Mouse (Mus musculus) MEL (cell line): ENCODE results near the gene Chd3. TPM values are rescaled to one million over a fixed set of nuclear protein-coding genes. Genes with fewer than 3 reads are reported as not detected.

Experiments
- DNase-seq: peaks from one replicate; pipeline ENCODE4 v3.0.0; 2011; ENCODE audit warnings: low read depth, low spot score
- H3K27ac ChIP-seq: 2 replicates; pipeline ENCODE4 v1.5.1; 2012; ENCODE audit warnings: low read depth, mild to moderate bottlenecking, control low read depth, low read length, moderate library complexity; ENCODE audit not compliant: control insufficient read depth
- H3K27me3 ChIP-seq, 2 experiments: fragments of 150-350 bp in 1 of 2; sonication (generic) in 1 of 2; 2 replicates each; pipeline ENCODE4 v1.6.1; 2012; ENCODE audit warnings: low read length in 2 of 2, mild to moderate bottlenecking in 2 of 2, improper control_type of control experiment in 1 of 2, moderate library complexity in 1 of 2; ENCODE audit not compliant: insufficient read depth in 2 of 2, control insufficient read depth in 1 of 2
- H3K36me3 ChIP-seq, 2 experiments: 2 replicates each; pipeline ENCODE4 v1.6.1; 2012 to 2014; ENCODE audit warnings: low read length in 2 of 2, improper control_type of control experiment in 1 of 2, inconsistent platforms in 1 of 2, mild to moderate bottlenecking in 1 of 2; ENCODE audit not compliant: insufficient read depth in 2 of 2, control insufficient read depth in 1 of 2
- H3K4me1 ChIP-seq, 2 experiments: fragments of 150-350 bp in 1 of 2; sonication (generic) in 1 of 2; 2 replicates each; pipeline ENCODE4 v1.6.1; 2012; ENCODE audit warnings: low read length in 2 of 2, improper control_type of control experiment in 1 of 2, mild to moderate bottlenecking in 1 of 2; ENCODE audit not compliant: insufficient read depth in 2 of 2, control insufficient read depth in 1 of 2
- H3K4me3 ChIP-seq, 2 experiments: fragments of 150-350 bp in 1 of 2; sonication (generic) in 1 of 2; 2 replicates each; pipeline ENCODE4 v1.5.1; 2012; ENCODE audit warnings: low read depth in 2 of 2, low read length in 2 of 2, mild to moderate bottlenecking in 2 of 2, moderate library complexity in 2 of 2, control low read depth in 1 of 2, improper control_type of control experiment in 1 of 2; ENCODE audit not compliant: control insufficient read depth in 1 of 2, insufficient read depth in 1 of 2
- H3K79me2 ChIP-seq: 2 replicates; pipeline ENCODE4 v1.6.1; 2012; ENCODE audit warnings: mild to moderate bottlenecking, low read length, moderate library complexity; ENCODE audit not compliant: control insufficient read depth, poor library complexity, insufficient read depth
- H3K9ac ChIP-seq: 2 replicates; pipeline ENCODE4 v1.6.1; 2012; ENCODE audit warnings: low read depth, mild to moderate bottlenecking, control low read depth, low read length, moderate library complexity; ENCODE audit not compliant: control insufficient read depth, poor library complexity, severe bottlenecking
- H3K9me3 ChIP-seq: fragments of 150-350 bp; sonication (generic); replicated peaks from 2 replicates; pipeline ENCODE4 v1.6.1; 2012; ENCODE audit warnings: mild to moderate bottlenecking, low read length, improper control_type of control experiment, moderate library complexity; ENCODE audit not compliant: insufficient read depth
- CHD2 ChIP-seq: IDR thresholded peaks from 2 replicates; pipeline ENCODE4 v1.6.1; 2011; ENCODE audit warnings: low read length, improper control_type of control experiment
- CTCF ChIP-seq, 3 experiments: IDR thresholded peaks in 2 of 3; conservative IDR thresholded peaks in 1 of 3; 2 replicates each; pipeline ENCODE4 v1.5.1; 2011 to 2012; ENCODE audit warnings: low read length in 3 of 3, low read depth in 2 of 3, mild to moderate bottlenecking in 2 of 3, improper control_type of control experiment in 1 of 3, inconsistent platforms in 1 of 3, mixed read lengths in 1 of 3, moderate library complexity in 1 of 3; ENCODE audit not compliant: control insufficient read depth in 1 of 3, insufficient read depth in 1 of 3, poor library complexity in 1 of 3, severe bottlenecking in 1 of 3
- E2F4 ChIP-seq: IDR thresholded peaks from 2 replicates; pipeline ENCODE4 v1.6.1; 2011; ENCODE audit warnings: low read depth, low read length, improper control_type of control experiment, borderline replicate concordance
- ELF1 ChIP-seq: IDR thresholded peaks from 2 replicates; pipeline ENCODE4 v1.6.1; 2014; ENCODE audit warnings: low read depth, mild to moderate bottlenecking, inconsistent platforms, low read length, improper control_type of control experiment, moderate library complexity
- ETS1 ChIP-seq: IDR thresholded peaks from 2 replicates; pipeline ENCODE4 v1.6.1; 2012; ENCODE audit warnings: low read depth, mild to moderate bottlenecking, inconsistent platforms, low read length, improper control_type of control experiment, moderate library complexity
- GABPA ChIP-seq: IDR thresholded peaks from 2 replicates; pipeline ENCODE4 v1.6.1; 2012; ENCODE audit warnings: low read depth, mild to moderate bottlenecking, inconsistent platforms, low read length, improper control_type of control experiment, moderate library complexity
- GATA1 ChIP-seq: IDR thresholded peaks from 2 replicates; pipeline ENCODE4 v1.6.1; 2011; ENCODE audit warnings: low read depth, low read length, improper control_type of control experiment
- HCFC1 ChIP-seq: IDR thresholded peaks from 2 replicates; pipeline ENCODE4 v1.6.1; 2012; ENCODE audit warnings: low read depth, mild to moderate bottlenecking, inconsistent platforms, low read length, improper control_type of control experiment, moderate library complexity
- JUND ChIP-seq: IDR thresholded peaks from 2 replicates; pipeline ENCODE4 v1.6.1; 2011; ENCODE audit warnings: low read depth, mild to moderate bottlenecking, improper control_type of control experiment, low read length
- KAT2A ChIP-seq: conservative IDR thresholded peaks from 2 replicates; pipeline ENCODE4 v1.6.1; 2012; ENCODE audit warnings: low read depth, low read length, improper control_type of control experiment, inconsistent platforms
- MAFK ChIP-seq: IDR thresholded peaks from 2 replicates; pipeline ENCODE4 v1.6.1; 2011; ENCODE audit warnings: low read depth, mild to moderate bottlenecking, low read length, improper control_type of control experiment, borderline replicate concordance
- MAZ ChIP-seq: IDR thresholded peaks from 2 replicates; pipeline ENCODE4 v1.6.1; 2012; ENCODE audit warnings: low read depth, mild to moderate bottlenecking, inconsistent platforms, low read length, improper control_type of control experiment
- MEF2A ChIP-seq: IDR thresholded peaks from 2 replicates; pipeline ENCODE4 v1.6.1; 2014; ENCODE audit warnings: low read depth, mild to moderate bottlenecking, inconsistent platforms, low read length, improper control_type of control experiment; ENCODE audit not compliant: poor library complexity, insufficient replicate concordance, severe bottlenecking; ENCODE audit errors: extremely low read depth
- MXI1 ChIP-seq: IDR thresholded peaks from 2 replicates; pipeline ENCODE4 v1.6.1; 2011; ENCODE audit warnings: mild to moderate bottlenecking, low read depth, low read length, improper control_type of control experiment
- MYB ChIP-seq: IDR thresholded peaks from 2 replicates; pipeline ENCODE4 v1.6.1; 2011; ENCODE audit warnings: mild to moderate bottlenecking, low read depth, low read length, improper control_type of control experiment
- POLR2A ChIP-seq, 2 experiments: IDR thresholded peaks; 2 replicates each; pipeline ENCODE4 v1.6.1; 2011 to 2012; ENCODE audit warnings: low read length in 2 of 2, mild to moderate bottlenecking in 2 of 2, control low read depth in 1 of 2, improper control_type of control experiment in 1 of 2, low read depth in 1 of 2, moderate library complexity in 1 of 2; ENCODE audit not compliant: control insufficient read depth in 1 of 2, insufficient read depth in 1 of 2, poor library complexity in 1 of 2
- POLR2AphosphoS2 ChIP-seq: IDR thresholded peaks from 2 replicates; pipeline ENCODE4 v1.6.1; 2011; ENCODE audit warnings: low read length, improper control_type of control experiment
- RAD21 ChIP-seq: IDR thresholded peaks from 2 replicates; pipeline ENCODE4 v1.6.1; 2011; ENCODE audit warnings: mild to moderate bottlenecking, low read depth, low read length, improper control_type of control experiment
- RCOR1 ChIP-seq: IDR thresholded peaks from 2 replicates; pipeline ENCODE4 v1.6.1; 2012; ENCODE audit warnings: low read depth, mild to moderate bottlenecking, inconsistent platforms, low read length, improper control_type of control experiment
- SMC3 ChIP-seq: IDR thresholded peaks from 2 replicates; pipeline ENCODE4 v1.6.1; 2011; ENCODE audit warnings: low read depth, low read length, improper control_type of control experiment
- TBP ChIP-seq: IDR thresholded peaks from 2 replicates; pipeline ENCODE4 v1.8.0; 2011; ENCODE audit warnings: low read depth, low read length, improper control_type of control experiment
- UBTF ChIP-seq: IDR thresholded peaks from 2 replicates; pipeline ENCODE4 v1.6.1; 2012; ENCODE audit warnings: low read depth, mild to moderate bottlenecking, inconsistent platforms, low read length, improper control_type of control experiment, moderate library complexity, borderline replicate concordance; ENCODE audit not compliant: insufficient read depth
- ZKSCAN1 ChIP-seq: IDR thresholded peaks from 2 replicates; pipeline ENCODE4 v1.6.1; 2012; ENCODE audit warnings: low read depth, mild to moderate bottlenecking, inconsistent platforms, low read length, improper control_type of control experiment, moderate library complexity
- ZMIZ1 ChIP-seq: IDR thresholded peaks from 2 replicates; pipeline ENCODE4 v1.6.1; 2012; ENCODE audit warnings: low read depth, mild to moderate bottlenecking, inconsistent platforms, low read length, improper control_type of control experiment, moderate library complexity
- polyA plus RNA-seq, 2 experiments: library from polyadenylated mRNA; stranded (reverse) in 1 of 2; unstranded in 1 of 2; fragments of >175 nt in 1 of 2; fragments of >200 nt in 1 of 2; gene quantifications; 2 replicates each; pipeline versions ENCODE4 v1.2.1 to v1.2.4; 2012; ENCODE audit warnings: low replicate concordance in 2 of 2, low read depth in 1 of 2; ENCODE audit not compliant: insufficient read length in 2 of 2, insufficient read depth in 1 of 2, missing spikeins in 1 of 2
- total RNA-seq: library from RNA; depleted of rRNA; stranded (reverse); fragments of 300-350 nt; gene quantifications from 2 replicates; pipeline ENCODE4 v1.2.3, GENCODE M21; 2012

The Chd3 gene
- total and polyA plus RNA-seq, 3 experiments, result 37.3 to 84.9 TPM; not detected in 1

DNA sequence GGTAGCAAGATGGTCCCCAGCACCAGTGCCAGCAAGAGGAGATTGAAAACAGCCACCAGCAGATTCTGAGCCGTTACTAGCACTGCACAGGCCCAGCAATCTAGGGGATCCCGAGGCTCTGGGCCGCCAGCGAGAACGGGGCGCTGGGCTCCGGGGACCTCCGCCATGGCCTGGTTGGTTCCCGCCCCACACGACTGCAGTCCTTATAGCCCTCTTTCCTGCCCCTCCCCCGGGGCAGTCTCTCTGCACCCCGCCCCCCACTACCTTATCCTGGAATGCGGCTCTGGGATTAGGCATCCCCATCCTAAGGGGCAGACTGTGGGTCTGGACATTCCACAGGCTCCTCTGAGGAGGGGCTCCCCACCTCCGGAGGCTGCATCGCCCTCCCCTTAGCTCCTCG, 28.9 kb upstream of the Chd3 start, which contains the start of gene Tmem88:
TSS of gene Tmem88 (minus strand) at position 176 of the 400 bp plus-strand sequence.
- no peak within 1 kb of the TSS for H3K4me3 ChIP-seq
- no peak for DNase-seq
- H3K36me3 ChIP-seq, result peaks cover 2 to 5% of the 10 kb centered on the region in 2 experiments; a peak in 3 of 4 replicates
- no peak for TF ChIP-seq ZKSCAN1
- peak; percentile 46; the same call in 1 of the 2 replicates for TF ChIP-seq POLR2AphosphoS2
- TF ChIP-seq POLR2A (IDR thresholded peaks at IDR 0.05; ENCODE audit: control insufficient read depth in 1 of 2, insufficient read depth in 1 of 2, low read depth in 1 of 2, low read length in 2 of 2, poor library complexity in 1 of 2), result 0 out of 4 replicates have a peak, but pooled peaks of 1 of the 2 experiments have one; percentile 25
- peaks cover 9% of the 10 kb centered on the region for H3K79me2 ChIP-seq
- no peak within 1 kb of the TSS for H3K9ac ChIP-seq
- H3K4me1 ChIP-seq, result peaks cover 2 to 9% of the 10 kb centered on the region in 2 experiments; a peak in 3 of 4 replicates
- H3K9me3 ChIP-seq, result no peaks in the 10 kb centered on the region
- 0 out of 2 replicates have a peak within 1 kb of the TSS, but pooled peaks have one; percentile 9 for H3K27ac ChIP-seq
- H3K27me3 ChIP-seq, result no peaks in the 10 kb centered on the region

- peaks cover 2 to 9% of the 10 kb centered on the region in 2 experiments; a peak in 3 of 4 replicates for H3K4me1 ChIP-seq
- H3K79me2 ChIP-seq, result peaks cover 9% of the 10 kb centered on the region
- no peak overlapping the region for H3K9ac ChIP-seq
- H3K36me3 ChIP-seq, result peaks cover 2 to 5% of the 10 kb centered on the region in 2 experiments; a peak in 3 of 4 replicates
- TF ChIP-seq E2F4 (no peak), MAFK (no peak), MYB (no peak), ZMIZ1 (no peak)
- no peak overlapping the region for H3K4me3 ChIP-seq
- no peaks in the 10 kb centered on the region for H3K9me3 ChIP-seq
- DNase-seq, result no peak
- H3K27me3 ChIP-seq, result no peaks in the 10 kb centered on the region
- 0 out of 2 replicates have a peak overlapping the region, but pooled peaks have one; percentile 9 for H3K27ac ChIP-seq
Observed at GRCm38 (mm10) chr11:69397581-69398057, 28.4 kb upstream of the Chd3 start.

DNA sequence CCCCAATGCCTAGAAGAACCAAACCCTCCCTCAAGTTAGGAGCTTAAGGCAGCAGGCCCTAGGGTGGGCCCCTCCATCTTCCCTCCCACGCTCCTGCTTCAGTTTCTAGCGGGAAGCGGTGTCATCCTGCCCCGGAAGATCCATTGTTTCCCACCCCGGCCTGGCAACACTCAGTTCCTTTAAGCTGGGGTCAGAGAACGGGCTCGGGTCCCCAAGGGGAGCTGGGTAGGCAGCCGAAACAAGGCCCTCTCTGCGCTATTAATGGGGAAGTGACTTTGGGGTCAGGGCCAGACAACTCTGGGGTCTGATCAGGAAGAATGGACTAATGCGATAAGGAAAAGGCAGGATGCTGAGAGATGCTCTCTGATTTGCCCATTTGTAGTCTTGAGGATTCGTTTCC, 27.6 kb upstream of the Chd3 start:
- peak; percentile 87 for DNase-seq
- Histone ChIP-seq H3K9ac (peak overlapping the region; percentile 57), H3K4me3 (peak overlapping the region; percentile 54 to 67), H3K27ac (peak overlapping the region; percentile 38), H3K4me1 (peaks cover 2 to 9% of the 10 kb centered on the region in 2 experiments; a peak in 3 of 4 replicates), H3K27me3 (no peaks in the 10 kb centered on the region), H3K79me2 (peaks cover 9% of the 10 kb centered on the region), H3K9me3 (no peaks in the 10 kb centered on the region), H3K36me3 (peaks cover 2 to 5% of the 10 kb centered on the region in 2 experiments; a peak in 3 of 4 replicates)
- TF ChIP-seq ETS1, result peak; percentile 52
- no peak for TF ChIP-seq MEF2A
- no peak for TF ChIP-seq CTCF (IDR thresholded peaks at IDR 0.05 in 2 of 3, conservative IDR thresholded peaks at IDR 0.05 in 1 of 3; ENCODE audit: control insufficient read depth in 1 of 3, insufficient read depth in 1 of 3, low read depth in 2 of 3, low read length in 3 of 3, poor library complexity in 1 of 3, severe bottlenecking in 1 of 3)
- peak; percentile 27; the same call in 1 of the 2 replicates for TF ChIP-seq ELF1
- TF ChIP-seq SMC3, result 0 out of 2 replicates have a peak, but pooled peaks have one; percentile 10
- no peak; the same call in 1 of the 2 replicates for TF ChIP-seq MAZ
- TF ChIP-seq MAFK, result no peak
- no peak for TF ChIP-seq JUND
- peak; percentile 87 for TF ChIP-seq GATA1
- TF ChIP-seq RAD21, result no peak
- TF ChIP-seq CHD2, result no peak; the same call in 1 of the 2 replicates
- no peak for TF ChIP-seq HCFC1
- no peak for TF ChIP-seq GABPA
- peak; percentile 95 for TF ChIP-seq RCOR1
- TF ChIP-seq POLR2A (IDR thresholded peaks at IDR 0.05; ENCODE audit: control insufficient read depth in 1 of 2, insufficient read depth in 1 of 2, low read depth in 1 of 2, low read length in 2 of 2, poor library complexity in 1 of 2), result peak in 1 of 2 experiments; percentile 52; a peak in 1 of 4 replicates
- no peak for TF ChIP-seq TBP
- TF ChIP-seq POLR2AphosphoS2, result peak; percentile 60
- TF ChIP-seq KAT2A, result no peak
- TF ChIP-seq UBTF, result no peak
- TF ChIP-seq MXI1, result no peak
